Mouse (Mus musculus) heart, adult 18-20 months (tissue): ENCODE measurements around the gene Bcl9. TPM values are rescaled to one million over a fixed set of nuclear protein-coding genes. Genes with fewer than 3 reads are reported as not detected.

Experiments used
- DNase-seq, 2 experiments: peaks; one replicate each; pipeline ENCODE4 v3.0.0; 2021 to 2022; ENCODE audit warnings: mixed read lengths in 1 of 2
- long read RNA-seq, 2 experiments: library from polyadenylated mRNA; stranded (forward); transcript quantifications; one replicate each; pipeline ENCODE4 v2.0.0; 2021
- total RNA-seq, 2 experiments: library from RNA; stranded (reverse); gene quantifications; 2 replicates each; pipeline ENCODE4 v1.2.3; 2021

The Bcl9 gene
- 10 to 100 TPM; 14.2 to 17.9 TPM for total RNA-seq
- long read RNA-seq, experiment 1, partial matches to known transcripts = 2 of 12 reads
- long read RNA-seq, experiment 1, other reads (novel, unspliced or antisense) = 10 of 12 reads
- long read RNA-seq, experiment 2, partial matches to known transcripts = 0 of 5 reads
- long read RNA-seq, experiment 2, other reads (novel, unspliced or antisense) = 5 of 5 reads

- DNase-seq = peak; percentile 89 to 91
Measured at GRCm38 (mm10) chr3:97297553-97298432, at the start of gene Bcl9. Gene Bcl9, minus strand, starts transcription at chr3:97297917.

- DNase-seq = no peak
Measured at GRCm38 (mm10) chr3:97339193-97339576, 41.5 kb upstream of the Bcl9 start.

GRCm38 (mm10) chr3:97338522-97339192 is 40.9 kb upstream of the Bcl9 start:
- DNase-seq = peak; percentile 82 to 94

- peak; percentile 48 to 49 for DNase-seq
Measured at GRCm38 (mm10) chr3:97337306-97337705, 39.6 kb upstream of the Bcl9 start.

GRCm38 (mm10) chr3:97336331-97336730 is 38.6 kb upstream of the Bcl9 start:
- DNase-seq = no peak

GRCm38 (mm10) chr3:97334618-97335017 is 36.9 kb upstream of the Bcl9 start:
- DNase-seq = no peak

GRCm38 (mm10) chr3:97332172-97332571 is 34.5 kb upstream of the Bcl9 start:
- DNase-seq = no peak

- DNase-seq = no peak
Measured at GRCm38 (mm10) chr3:97327809-97328208, 30.1 kb upstream of the Bcl9 start.

- DNase-seq = no peak
Measured at GRCm38 (mm10) chr3:97327356-97327755, 29.6 kb upstream of the Bcl9 start.

- no peak for DNase-seq
Measured at GRCm38 (mm10) chr3:97325621-97326345, 28.1 kb upstream of the Bcl9 start.

GRCm38 (mm10) chr3:97324046-97324445 is 26.3 kb upstream of the Bcl9 start:
- DNase-seq = no peak

- no peak for DNase-seq
Measured at GRCm38 (mm10) chr3:97317302-97317701, 19.6 kb upstream of the Bcl9 start.

GRCm38 (mm10) chr3:97313431-97313830 is 15.7 kb upstream of the Bcl9 start:
- no peak for DNase-seq

- peak; percentile 49 to 66 for DNase-seq
Measured at GRCm38 (mm10) chr3:97311998-97312397, 14.3 kb upstream of the Bcl9 start.

- no peak for DNase-seq
Measured at GRCm38 (mm10) chr3:97309748-97310536, 12.2 kb upstream of the Bcl9 start.

- DNase-seq = no peak
Measured at GRCm38 (mm10) chr3:97308440-97308839, 10.7 kb upstream of the Bcl9 start.

- no peak for DNase-seq
Measured at GRCm38 (mm10) chr3:97305907-97306306, 8.2 kb upstream of the Bcl9 start.

GRCm38 (mm10) chr3:97301586-97301985 is 3.9 kb upstream of the Bcl9 start:
- no peak for DNase-seq

- no peak for DNase-seq
Measured at GRCm38 (mm10) chr3:97300370-97300769, 2.7 kb upstream of the Bcl9 start.

- no peak for DNase-seq
Measured at GRCm38 (mm10) chr3:97299885-97300284, 2.2 kb upstream of the Bcl9 start.

GRCm38 (mm10) chr3:97298856-97299465 is 1.2 kb upstream of the Bcl9 start:
- DNase-seq = no peak
